Mouse (Mus musculus): ENCODE measurements at regions not wholly inside any gene's neighbourhood (a gene's known extent, or its start where the extent isn't known, plus 50 kb on each side); places are given as distances from the start of the nearest gene placed in this dataset.

GRCm38 (mm10) chr12:110009136-110009535 lies 269.7 kb upstream of the Dio3 start:
- Histone ChIP-seq H3K36me3 (replicated peaks in 1 of 2; ENCODE audit: control insufficient read depth in 1 of 2, insufficient read depth in 1 of 2, low read length in 1 of 2) (no peaks in the 10 kb centered on the region), H3K27ac (ENCODE audit: insufficient read depth, low read depth) (no peak overlapping the region), H3K4me1 (ENCODE audit: control insufficient read depth in 1 of 2, insufficient read depth in 2 of 2) (no peaks in the 10 kb centered on the region), H3K9ac (ENCODE audit: insufficient read depth, low read depth) (no peak overlapping the region), H3K4me2 (ENCODE audit: insufficient read depth, low read depth, poor library complexity, severe bottlenecking) (no peak overlapping the region), H3K79me2 (replicated peaks; ENCODE audit: control insufficient read depth, extremely low read depth, insufficient read depth, poor library complexity, severe bottlenecking) (no peaks in the 10 kb centered on the region), H3K27me3 (replicated peaks) (no peaks in the 10 kb centered on the region), H3K9me3 (replicated peaks; ENCODE audit: low read length) (peaks cover 39% of the 10 kb centered on the region), H3K4me3 (replicated peaks in 1 of 3; ENCODE audit: low read depth in 2 of 3, low read length in 2 of 3, poor library complexity in 1 of 3) (no peak overlapping the region)
- TF ChIP-seq CHD1 (IDR thresholded peaks at IDR 0.05; ENCODE audit: low read depth, low read length): no peak
- TF ChIP-seq SIN3A (IDR thresholded peaks at IDR 0.05; ENCODE audit: low read length): no peak
- no peak for TF ChIP-seq CTCF (conservative IDR thresholded peaks at IDR 0.05 in 1 of 2, IDR thresholded peaks at IDR 0.05 in 1 of 2; ENCODE audit: low read depth in 2 of 2, low read length in 2 of 2)
- TF ChIP-seq JUN (IDR thresholded peaks at IDR 0.05; ENCODE audit: insufficient read depth, low read depth, low read length): no peak
- TF ChIP-seq ZC3H11A (IDR thresholded peaks at IDR 0.05; ENCODE audit: low read depth, low read length): no peak
- no peak for TF ChIP-seq MXI1 (IDR thresholded peaks at IDR 0.05; ENCODE audit: low read depth, low read length)
- no peak for TF ChIP-seq ETS1 (conservative IDR thresholded peaks at IDR 0.05; ENCODE audit: low read depth, low read length)
- no peak for TF ChIP-seq BHLHE40 (IDR thresholded peaks at IDR 0.05; ENCODE audit: low read depth, low read length)
- no peak for TF ChIP-seq IRF4 (IDR thresholded peaks at IDR 0.05; ENCODE audit: low read depth, low read length)
- dilution Hi-C loops (cut with MboI; ENCODE audit: extremely low pct_ligation_motif_present, extremely low pct_unique_long_range_greater_than_20kb, low sequenced_read_pairs): no loop called here
- in situ Hi-C loops (cut with MboI; ENCODE audit: low pct_ligation_motif_present, low pct_unique_long_range_greater_than_20kb, low sequenced_read_pairs): no loop called here
- DNase-seq (ENCODE audit: extremely low read depth): no peak

GRCm38 (mm10) chr12:110020541-110021470 lies 258.1 kb upstream of the Dio3 start:
- peaks cover 74% of the 10 kb centered on the region for H3K9me3 ChIP-seq (replicated peaks; ENCODE audit: low read length)
- in situ Hi-C loops (cut with MboI; ENCODE audit: low pct_ligation_motif_present, low pct_unique_long_range_greater_than_20kb, low sequenced_read_pairs) (no loop called here), dilution Hi-C loops (cut with MboI; ENCODE audit: extremely low pct_ligation_motif_present, extremely low pct_unique_long_range_greater_than_20kb, low sequenced_read_pairs) (no loop called here)
- no peaks in the 10 kb centered on the region for H3K27me3 ChIP-seq (replicated peaks)
- no peak overlapping the region for H3K4me2 ChIP-seq (ENCODE audit: insufficient read depth, low read depth, poor library complexity, severe bottlenecking)
- DNase-seq (ENCODE audit: extremely low read depth): no peak
- no peaks in the 10 kb centered on the region for H3K79me2 ChIP-seq (replicated peaks; ENCODE audit: control insufficient read depth, extremely low read depth, insufficient read depth, poor library complexity, severe bottlenecking)
- H3K4me1 ChIP-seq (ENCODE audit: control insufficient read depth in 1 of 2, insufficient read depth in 2 of 2): no peaks in the 10 kb centered on the region
- no peak overlapping the region for H3K27ac ChIP-seq (ENCODE audit: insufficient read depth, low read depth)
- H3K36me3 ChIP-seq (replicated peaks in 1 of 2; ENCODE audit: control insufficient read depth in 1 of 2, insufficient read depth in 1 of 2, low read length in 1 of 2): no peaks in the 10 kb centered on the region
- no peak overlapping the region for H3K9ac ChIP-seq (ENCODE audit: insufficient read depth, low read depth)
- H3K4me3 ChIP-seq (replicated peaks in 1 of 3; ENCODE audit: low read depth in 2 of 3, low read length in 2 of 3, poor library complexity in 1 of 3): no peak overlapping the region
- TF ChIP-seq USF2 (conservative IDR thresholded peaks at IDR 0.05; ENCODE audit: low read depth, low read length): no peak
- no peak for TF ChIP-seq ZMIZ1 (IDR thresholded peaks at IDR 0.05; ENCODE audit: low read depth, low read length)
- TF ChIP-seq ZKSCAN1 (IDR thresholded peaks at IDR 0.05; ENCODE audit: borderline replicate concordance, low read depth, low read length): no peak
- no peak for TF ChIP-seq USF1 (IDR thresholded peaks at IDR 0.05; ENCODE audit: low read depth, low read length)
- TF ChIP-seq MYC (IDR thresholded peaks at IDR 0.05; ENCODE audit: low read depth, low read length): no peak
- no peak for TF ChIP-seq NELFE (IDR thresholded peaks at IDR 0.05; ENCODE audit: low read depth, low read length)
- no peak for TF ChIP-seq ZC3H11A (IDR thresholded peaks at IDR 0.05; ENCODE audit: low read depth, low read length)
- TF ChIP-seq PAX5 (IDR thresholded peaks at IDR 0.05; ENCODE audit: low read length): no peak
- no peak for TF ChIP-seq ZNF384 (IDR thresholded peaks at IDR 0.05; ENCODE audit: low read depth, low read length)

Data from CH12.LX (cell line).